Mouse (Mus musculus) brown adipose tissue, adult 24 weeks (tissue): ENCODE measurements around the gene Rorb. TPM values are rescaled to one million over a fixed set of nuclear protein-coding genes. Genes with fewer than 3 reads are reported as not detected.

Experiments
- H3K27ac ChIP-seq: fragments of 200-500 bp; replicated peaks from 2 replicates; pipeline ENCODE4 v1.5.1; 2012; ENCODE audit warnings: low read depth, mild to moderate bottlenecking, low read length
- H3K4me1 ChIP-seq: fragments of 200-500 bp; 2 replicates; pipeline ENCODE4 v1.6.1; 2012; ENCODE audit warnings: low read length, mixed read lengths; ENCODE audit not compliant: control insufficient read depth, insufficient read depth, insufficient read length
- H3K4me3 ChIP-seq: fragments of 200-500 bp; 2 replicates; pipeline ENCODE4 v1.5.1; 2012; ENCODE audit warnings: low read depth, mild to moderate bottlenecking, low read length, moderate library complexity; ENCODE audit not compliant: insufficient read depth
- polyA plus RNA-seq: library from polyadenylated mRNA; stranded (reverse); fragments of >200 nt; gene quantifications from 2 replicates; pipeline ENCODE4 v1.2.4, GENCODE M21; 2012; ENCODE audit not compliant: missing spikeins, insufficient read depth, insufficient read length

The Rorb gene
- polyA plus RNA-seq, 1 experiment = 0.83 TPM

DNA sequence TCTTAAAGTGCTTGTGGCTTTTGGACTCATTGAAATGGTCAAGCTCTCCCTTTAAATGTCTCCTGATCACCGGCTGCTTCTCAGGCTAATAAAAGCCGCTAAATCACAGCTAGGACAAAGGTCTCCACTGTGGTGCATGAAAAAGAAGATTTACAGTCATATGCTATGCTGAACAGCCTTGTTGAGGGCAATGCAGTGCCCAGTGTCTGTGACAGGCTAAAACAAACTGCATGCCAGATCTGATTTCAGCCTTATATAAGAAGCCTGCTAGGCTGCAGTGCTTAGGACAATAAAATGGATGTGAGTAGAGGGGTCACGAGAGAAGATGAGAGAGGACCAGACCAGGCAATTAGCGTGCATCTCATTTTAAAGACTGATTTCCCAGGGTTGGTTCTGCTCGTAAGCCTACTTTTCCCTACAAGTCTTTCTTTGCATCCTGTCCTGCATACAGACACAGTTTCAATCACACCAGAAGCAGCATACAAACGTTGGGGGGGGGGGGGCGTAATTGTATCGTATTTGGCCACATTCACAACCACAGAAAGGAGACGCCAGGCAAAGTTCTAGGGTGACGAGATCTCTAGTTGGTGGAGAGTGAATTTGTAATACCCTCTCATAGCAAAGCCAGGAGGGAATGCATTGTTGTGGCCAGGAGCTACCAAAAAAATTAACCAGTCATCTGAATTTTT is 52.1 kb downstream of the Rorb start:
- Histone ChIP-seq H3K27ac (no peak overlapping the region), H3K4me3 (no peak overlapping the region), H3K4me1 (no peaks in the 10 kb centered on the region)

DNA sequence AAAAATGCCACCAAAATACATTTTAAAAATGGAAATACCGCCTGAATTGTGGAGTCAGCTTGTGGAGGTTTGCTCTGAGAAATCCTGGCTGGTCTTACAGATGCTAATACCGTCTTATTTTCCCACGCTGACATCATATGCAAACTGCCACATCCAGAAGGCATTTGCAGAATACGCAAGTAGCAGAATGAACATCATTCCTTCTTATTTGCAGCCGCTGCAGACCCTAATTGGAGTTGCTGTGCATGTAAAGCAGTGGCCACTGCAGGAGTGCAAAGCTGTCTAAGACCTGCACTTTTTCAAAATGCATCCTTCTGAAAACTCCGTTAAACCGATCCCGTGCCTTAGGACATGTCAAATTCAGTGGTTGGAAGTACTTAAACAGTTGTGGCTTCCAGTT is 52.8 kb downstream of the Rorb start:
- H3K4me1 ChIP-seq = no peaks in the 10 kb centered on the region
- no peak overlapping the region for H3K4me3 ChIP-seq
- no peak overlapping the region for H3K27ac ChIP-seq

DNA sequence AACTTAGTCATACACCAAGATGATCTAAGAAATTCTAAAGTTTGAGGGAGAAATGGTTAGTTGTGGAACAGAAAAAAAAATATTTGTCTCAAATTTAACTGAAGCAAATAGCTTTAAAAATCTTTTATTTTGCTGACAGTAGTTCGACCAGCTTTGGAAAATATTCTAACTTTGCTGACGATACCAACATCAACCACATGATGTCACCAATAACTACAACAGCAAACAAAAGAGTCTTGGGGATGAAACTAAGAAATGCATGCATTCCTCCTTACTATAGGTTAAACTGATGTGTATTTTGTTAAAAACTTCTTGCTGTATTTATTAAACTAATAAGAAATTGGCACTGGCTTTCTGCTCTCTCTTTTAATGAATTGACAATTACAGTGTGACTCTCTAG is 67.9 kb downstream of the Rorb start:
- no peak overlapping the region for H3K4me3 ChIP-seq
- no peak overlapping the region for H3K27ac ChIP-seq
- H3K4me1 ChIP-seq = no peaks in the 10 kb centered on the region

DNA sequence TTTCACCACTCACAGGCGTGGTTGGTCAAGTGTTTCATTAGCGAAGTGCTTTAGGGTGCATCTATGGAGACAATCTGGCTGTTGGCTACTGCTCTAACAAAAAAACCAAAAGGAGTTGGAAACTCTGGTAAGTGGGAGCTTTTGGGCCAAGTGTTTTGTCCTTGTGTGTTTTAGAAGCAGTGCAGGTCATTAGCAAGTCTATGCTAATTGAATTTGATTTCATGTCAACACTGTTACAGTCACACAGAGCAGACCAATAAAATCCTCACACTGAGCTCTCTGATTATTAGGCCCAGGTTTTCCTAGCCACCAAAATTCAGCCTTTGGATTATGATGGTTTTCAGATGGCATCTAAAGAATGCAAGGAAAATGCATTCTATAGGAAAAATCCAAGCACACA is 70.2 kb downstream of the Rorb start:
- no peak overlapping the region for H3K4me3 ChIP-seq
- H3K4me1 ChIP-seq = no peaks in the 10 kb centered on the region
- no peak overlapping the region for H3K27ac ChIP-seq

DNA sequence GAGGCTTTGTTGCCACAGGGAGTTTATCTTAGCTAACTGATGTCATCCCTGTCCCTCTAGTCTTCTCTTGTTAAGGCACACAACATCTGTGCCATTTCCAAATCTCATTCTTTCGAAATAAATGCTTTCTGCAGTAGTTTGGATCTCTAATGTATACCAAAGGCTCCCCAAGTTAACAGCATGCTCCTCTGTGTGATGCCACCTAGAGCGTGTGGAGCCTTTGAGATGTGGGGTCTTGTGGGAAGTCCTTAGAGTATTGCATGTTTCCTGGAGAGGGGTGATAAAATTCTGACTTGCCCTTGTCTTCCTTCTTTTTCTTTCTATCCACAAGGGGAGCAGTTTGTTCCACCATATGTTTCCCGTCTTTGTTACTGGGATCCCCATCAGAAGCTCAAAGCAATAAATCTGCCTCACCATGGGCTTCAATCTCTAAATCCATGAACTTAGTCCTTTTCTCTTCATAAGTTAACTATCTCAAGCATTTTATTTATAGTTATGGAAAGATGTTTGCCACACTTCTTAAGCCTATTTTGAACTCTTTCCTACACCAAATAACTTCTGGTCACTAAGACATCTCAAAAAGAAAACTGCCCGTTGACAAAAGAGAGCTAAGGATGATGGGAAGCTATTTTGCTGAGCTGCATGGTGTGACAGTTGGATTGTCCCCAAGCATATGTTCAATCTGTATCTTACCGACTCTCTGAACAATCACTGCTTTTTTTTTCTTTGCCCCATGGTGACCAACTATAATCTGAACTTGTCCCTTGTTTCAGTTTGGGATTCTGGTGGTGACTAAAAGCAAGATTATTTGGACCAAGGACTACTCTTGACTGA is 76.3 kb downstream of the Rorb start:
- H3K4me3 ChIP-seq = no peak overlapping the region
- H3K27ac ChIP-seq = no peak overlapping the region
- no peaks in the 10 kb centered on the region for H3K4me1 ChIP-seq

DNA sequence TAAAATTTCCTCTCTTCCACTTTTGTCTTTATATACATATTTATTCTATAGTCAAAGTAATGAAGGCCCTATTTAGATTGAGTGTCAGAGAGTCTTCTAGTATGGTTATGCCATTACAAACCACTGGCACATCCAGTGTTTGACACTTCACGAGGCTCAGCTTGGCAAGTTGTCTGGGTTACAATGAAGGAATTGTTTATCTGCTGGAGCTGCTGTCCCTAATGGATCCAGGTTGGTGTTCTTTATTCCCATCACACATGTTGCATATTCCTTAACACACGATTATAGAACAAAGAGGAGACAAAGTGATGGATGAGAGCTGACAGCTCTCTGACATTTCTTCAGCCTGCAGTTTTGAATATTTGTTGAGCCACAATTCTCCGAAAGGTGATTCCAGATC is 77.0 kb downstream of the Rorb start:
- H3K27ac ChIP-seq = no peak overlapping the region
- no peaks in the 10 kb centered on the region for H3K4me1 ChIP-seq
- H3K4me3 ChIP-seq = no peak overlapping the region

DNA sequence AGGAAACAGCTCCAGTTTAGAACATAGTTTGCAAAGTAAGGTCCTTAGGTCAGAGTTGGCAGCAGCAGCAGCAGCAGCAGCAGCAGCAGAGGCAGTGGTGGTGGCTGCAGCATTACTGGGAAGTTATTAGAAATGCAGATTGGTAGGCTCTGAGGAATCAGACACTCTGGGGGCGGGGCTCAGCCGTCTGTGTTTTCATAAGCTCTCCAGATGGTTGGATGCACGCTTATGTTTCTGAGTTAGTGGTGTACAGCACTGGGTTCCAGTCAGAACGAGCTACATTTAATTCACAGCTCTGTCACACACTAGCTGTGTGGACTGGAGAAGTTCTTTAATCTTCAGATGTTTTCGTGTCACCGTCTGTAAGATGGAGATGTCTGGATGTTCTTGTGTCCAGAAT is 105.9 kb downstream of the Rorb start:
- Histone ChIP-seq H3K4me3 (no peak overlapping the region), H3K27ac (no peak overlapping the region), H3K4me1 (no peaks in the 10 kb centered on the region)

DNA sequence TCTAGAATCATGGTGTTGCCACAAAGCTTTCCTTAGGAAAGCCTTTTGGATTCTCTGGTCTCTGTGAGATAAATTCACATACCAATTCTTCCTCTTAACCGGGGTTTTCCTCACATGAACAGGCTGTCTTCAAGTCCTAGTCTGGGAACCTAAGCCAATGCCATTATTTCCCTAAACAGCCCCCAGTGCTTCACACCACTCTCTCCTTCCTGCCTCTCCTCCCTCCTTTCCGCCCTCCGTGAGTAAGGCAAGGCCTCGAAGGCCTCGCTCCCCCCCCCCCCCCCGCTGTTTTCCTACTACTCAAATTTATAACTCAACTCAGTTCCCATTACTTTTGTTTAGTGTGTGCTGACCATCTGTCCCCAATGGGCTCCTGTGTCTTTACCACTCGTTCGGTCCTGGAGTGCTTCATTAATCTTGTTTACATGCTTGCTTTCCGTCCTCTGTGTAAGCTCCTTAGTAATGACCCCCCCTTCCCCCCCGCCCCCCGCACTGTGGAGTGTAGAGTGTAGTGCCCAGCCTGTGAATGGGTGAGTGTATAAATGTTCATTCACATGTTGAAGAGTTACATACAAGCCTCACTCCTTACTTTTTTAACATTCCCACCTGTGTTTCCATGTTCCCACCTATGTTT is 106.9 kb downstream of the Rorb start:
- no peaks in the 10 kb centered on the region; the same call in 1 of the 2 replicates for H3K4me1 ChIP-seq
- no peak overlapping the region for H3K27ac ChIP-seq
- no peak overlapping the region for H3K4me3 ChIP-seq

DNA sequence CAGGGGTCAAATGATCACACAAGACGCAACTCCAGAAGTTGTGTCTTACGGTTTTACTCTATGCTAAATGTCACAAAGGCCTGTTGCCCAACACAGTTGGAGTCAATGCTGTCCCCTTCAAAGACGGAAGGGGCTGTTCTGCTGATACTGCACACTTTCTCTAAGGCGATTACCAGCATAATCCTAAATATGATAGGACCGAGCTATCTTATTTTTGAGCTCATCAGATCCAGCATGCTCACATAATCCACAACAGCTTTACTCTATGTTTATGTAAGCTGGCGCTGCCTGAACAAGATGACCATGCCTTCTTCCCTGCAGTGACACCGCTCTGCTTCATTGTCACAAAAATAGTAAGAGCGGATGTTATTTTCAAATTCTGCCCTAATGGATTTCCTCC is 112.0 kb downstream of the Rorb start:
- no peaks in the 10 kb centered on the region; the same call in 1 of the 2 replicates for H3K4me1 ChIP-seq
- H3K27ac ChIP-seq = no peak overlapping the region
- no peak overlapping the region for H3K4me3 ChIP-seq

DNA sequence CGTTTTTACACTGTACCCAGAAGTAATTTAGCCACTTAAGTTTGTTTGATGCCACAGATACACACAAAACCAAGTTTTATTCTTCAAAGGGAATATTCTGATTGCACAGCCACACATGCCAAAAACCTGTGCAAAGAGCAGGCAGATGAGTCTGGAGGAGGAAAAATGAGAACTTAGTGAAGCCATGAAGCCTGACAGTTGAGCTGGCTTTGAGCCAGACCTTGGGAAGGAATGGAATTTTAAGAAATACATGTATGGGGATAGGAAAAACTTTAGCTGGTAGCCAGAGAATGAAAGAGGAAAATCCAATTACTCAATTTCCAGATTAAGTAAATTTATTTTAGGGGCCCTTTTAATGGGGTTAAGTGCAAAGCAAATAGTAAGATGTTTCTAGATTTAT is 113.3 kb downstream of the Rorb start:
- H3K4me1 ChIP-seq = no peaks in the 10 kb centered on the region; the same call in 1 of the 2 replicates
- H3K4me3 ChIP-seq = no peak overlapping the region

DNA sequence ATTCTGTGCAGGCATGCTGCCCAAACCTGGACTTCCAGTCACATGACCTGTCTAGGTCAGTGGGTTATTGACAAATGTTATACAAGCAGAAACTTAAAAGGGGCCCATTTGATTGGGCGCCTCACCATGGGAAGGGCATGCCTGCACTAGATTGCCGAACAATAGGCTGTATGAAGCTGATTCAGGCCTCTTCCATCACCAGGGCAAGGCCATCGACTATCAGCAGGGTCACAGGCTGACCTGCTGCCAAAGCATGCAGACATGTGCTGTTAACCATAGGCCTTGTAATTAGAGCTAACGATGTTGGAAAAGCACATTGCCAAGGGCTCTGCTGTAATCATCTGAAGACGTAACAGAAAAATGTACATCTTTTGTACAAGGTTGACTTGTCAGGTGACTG is 131.0 kb downstream of the Rorb start:
- Histone ChIP-seq H3K27ac (no peak overlapping the region), H3K4me1 (no peaks in the 10 kb centered on the region), H3K4me3 (no peak overlapping the region)

More for the DNA sequence above, 113.3 kb downstream of the Rorb start:
- H3K27ac ChIP-seq = no peak overlapping the region

DNA sequence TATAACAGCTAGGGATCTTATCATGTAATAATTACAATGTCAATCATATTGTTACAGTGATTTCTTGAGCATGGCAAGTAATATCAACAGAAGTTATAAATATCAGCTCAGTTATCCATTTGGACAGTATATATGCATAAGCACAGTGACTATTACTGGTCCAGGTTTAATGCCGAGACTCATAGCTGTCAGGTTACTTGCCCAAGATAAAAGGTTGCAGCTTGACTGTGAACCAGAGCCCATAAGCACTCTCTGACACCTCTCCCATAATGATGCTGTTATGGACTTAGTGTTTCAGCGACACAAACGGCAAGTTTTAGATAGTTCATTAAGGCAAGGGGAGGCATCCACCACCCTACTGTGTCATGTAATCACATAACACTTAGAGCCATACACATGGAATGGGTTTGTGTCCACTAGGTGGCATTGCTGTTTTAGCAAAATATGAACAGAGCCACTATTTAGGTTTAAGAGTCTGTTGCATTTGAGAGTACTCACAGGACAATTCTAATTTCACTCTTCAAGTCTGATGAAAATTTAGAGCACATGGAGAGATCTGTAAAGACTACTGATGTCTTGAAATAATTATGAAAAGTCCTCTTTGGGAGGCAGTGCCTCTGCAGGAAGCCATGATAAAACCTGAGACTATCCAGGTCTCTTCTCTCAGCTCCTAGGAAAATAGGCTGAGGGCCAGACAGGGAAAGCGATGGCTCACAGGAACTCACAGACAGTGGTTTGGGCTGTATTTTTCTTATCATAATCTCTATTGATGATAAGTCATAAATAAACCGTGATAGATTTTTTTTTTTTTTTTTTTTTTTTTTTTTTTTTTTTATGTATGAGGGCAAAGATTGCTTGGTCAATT is 136.0 kb downstream of the Rorb start:
- H3K4me1 ChIP-seq = no peaks in the 10 kb centered on the region
- H3K27ac ChIP-seq = no peak overlapping the region
- H3K4me3 ChIP-seq = no peak overlapping the region

DNA sequence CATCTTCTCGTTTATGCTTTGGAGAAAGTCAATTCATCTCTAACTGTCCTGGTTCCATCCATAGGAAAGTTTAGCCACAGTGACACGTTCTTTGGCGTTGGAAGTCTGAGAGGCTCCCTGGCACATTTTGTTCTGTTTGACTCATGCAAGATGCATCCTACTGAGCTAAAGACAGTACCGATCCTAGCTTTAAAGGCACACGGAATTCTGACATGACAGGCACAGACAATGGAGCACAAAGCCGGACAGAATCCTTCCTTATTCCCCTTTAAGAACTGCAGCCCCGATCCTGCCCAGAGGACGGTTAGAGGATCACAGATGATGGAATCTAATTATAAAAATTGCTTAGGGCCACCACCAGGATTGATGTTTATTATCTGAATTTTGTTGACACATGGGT is 141.6 kb downstream of the Rorb start:
- H3K4me3 ChIP-seq = no peak overlapping the region
- no peak overlapping the region for H3K27ac ChIP-seq
- no peaks in the 10 kb centered on the region for H3K4me1 ChIP-seq

DNA sequence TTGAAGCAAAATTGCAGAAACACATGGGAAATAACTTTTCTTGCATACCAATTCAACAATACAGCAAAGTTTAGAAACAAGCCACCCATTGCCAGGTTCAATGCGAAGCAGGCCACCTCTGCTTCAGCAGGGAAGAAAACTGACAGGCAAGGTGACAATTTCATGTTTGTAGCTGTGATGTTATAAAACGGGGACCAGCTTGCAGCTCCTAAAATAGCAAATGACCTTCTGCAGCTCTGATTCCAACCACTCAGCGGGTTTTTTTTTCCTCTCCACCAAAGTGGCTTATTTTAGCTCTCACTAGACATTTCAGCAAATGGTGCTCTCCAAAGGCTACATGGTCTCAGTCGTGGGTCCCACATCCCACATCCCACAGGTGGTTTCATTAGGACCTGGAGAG is 143.7 kb downstream of the Rorb start:
- Histone ChIP-seq H3K4me3 (no peak overlapping the region), H3K27ac (no peak overlapping the region)

DNA sequence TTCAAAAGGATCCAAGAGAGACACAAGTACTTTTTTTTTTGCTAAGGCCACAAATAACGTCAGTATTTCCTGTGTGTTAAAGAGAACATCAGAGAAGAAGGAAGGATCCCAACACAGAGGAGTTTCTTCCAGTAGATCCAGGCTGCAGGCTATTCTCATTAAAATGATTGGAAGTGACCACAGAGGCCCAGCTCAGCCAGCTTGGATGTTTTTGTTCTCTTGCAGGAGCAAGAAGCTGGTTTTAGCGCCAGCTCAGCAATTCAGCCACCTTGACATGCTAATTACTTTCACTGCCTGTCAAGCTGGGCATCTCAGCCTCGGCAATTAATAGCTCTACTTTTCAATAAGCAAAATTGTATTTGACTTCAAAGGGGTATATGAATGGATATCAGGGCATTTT is 151.1 kb downstream of the Rorb start:
- H3K4me3 ChIP-seq = no peak overlapping the region
- no peaks in the 10 kb centered on the region for H3K4me1 ChIP-seq
- H3K27ac ChIP-seq = no peak overlapping the region

More for the DNA sequence above, 143.7 kb downstream of the Rorb start:
- H3K4me1 ChIP-seq = no peaks in the 10 kb centered on the region
